Mouse (Mus musculus) heart, embryonic 14.5 days (tissue): ENCODE results near the gene Rtn4rl1. TPM values are rescaled to one million over a fixed set of nuclear protein-coding genes. Genes with fewer than 3 reads are reported as not detected.

Experiments
- ATAC-seq: fragments of 200-750 bp; cut with Nextera tagmentation; 2 replicates; pipeline ENCODE4 v1.8.0; 2017; ENCODE audit warnings: low read depth, moderate TSS enrichment; ENCODE audit not compliant: insufficient number of reproducible peaks, insufficient read depth, low FRiP score
- H3K27ac ChIP-seq, 2 experiments: fragments of 200-500 bp in 1 of 2; fragments of 300-500 bp in 1 of 2; sonication (generic) in 1 of 2; replicated peaks in 1 of 2; 2 replicates each; pipeline ENCODE4 v1.5.1; 2012 to 2014; ENCODE audit warnings: low read depth in 2 of 2, low read length in 2 of 2, control low read depth in 1 of 2, mild to moderate bottlenecking in 1 of 2, mixed read lengths in 1 of 2; ENCODE audit not compliant: control insufficient read depth in 1 of 2, insufficient read depth in 1 of 2
- H3K27me3 ChIP-seq: fragments of 300-500 bp; sonication (generic); 2 replicates; pipeline ENCODE4 v1.6.1; 2014; ENCODE audit warnings: mild to moderate bottlenecking, low read length, control low read depth; ENCODE audit not compliant: control insufficient read depth, insufficient read depth
- H3K36me3 ChIP-seq: fragments of 300-500 bp; sonication (generic); 2 replicates; pipeline ENCODE4 v1.6.1; 2014; ENCODE audit warnings: mild to moderate bottlenecking, control low read depth, low read length, mixed read lengths; ENCODE audit not compliant: control insufficient read depth, insufficient read depth
- H3K4me1 ChIP-seq, 2 experiments: fragments of 200-500 bp in 1 of 2; fragments of 300-500 bp in 1 of 2; sonication (generic) in 1 of 2; 2 replicates each; pipeline ENCODE4 v1.6.1; 2012 to 2014; ENCODE audit warnings: low read length in 2 of 2, control low read depth in 1 of 2, mixed read lengths in 1 of 2; ENCODE audit not compliant: control insufficient read depth in 2 of 2, insufficient read depth in 2 of 2
- H3K4me2 ChIP-seq: fragments of 300-500 bp; sonication (generic); 2 replicates; pipeline ENCODE4 v1.6.1; 2014; ENCODE audit warnings: mild to moderate bottlenecking, low read length
- H3K4me3 ChIP-seq, 2 experiments: fragments of 200-500 bp in 1 of 2; fragments of 300-500 bp in 1 of 2; sonication (generic) in 1 of 2; 2 replicates each; pipeline ENCODE4 v1.5.1; 2012 to 2014; ENCODE audit warnings: low read length in 2 of 2, mild to moderate bottlenecking in 2 of 2, control low read depth in 1 of 2, low read depth in 1 of 2, moderate library complexity in 1 of 2; ENCODE audit not compliant: control insufficient read depth in 1 of 2, insufficient read depth in 1 of 2
- H3K9ac ChIP-seq: fragments of 300-500 bp; sonication (generic); 2 replicates; pipeline ENCODE4 v1.6.1; 2014; ENCODE audit warnings: mild to moderate bottlenecking, low read length
- H3K9me3 ChIP-seq: fragments of 300-500 bp; sonication (generic); 2 replicates; pipeline ENCODE4 v1.6.1; 2016; ENCODE audit warnings: low read length, control low read depth; ENCODE audit not compliant: control insufficient read depth
- WGBS: fragments of 180-500 bp; shearing (Covaris S2); extraction: QIAGEN DNeasy Blood & Tissue Kit; methylation state at CpG from one replicate; pipeline ENCODE4 v1.1.7; 2014; 5-methylcytosine and 5-hydroxymethylcytosine counted together
- polyA plus RNA-seq: library from polyadenylated mRNA; unstranded; fragments of >200 nt; fragmentation: Nextera tagmentation; extraction: Ambion mirVana; gene quantifications from 2 replicates; pipeline ENCODE4 v1.2.1, GENCODE M21; 2014

Rtn4rl1 gene
- polyA plus RNA-seq, 1 experiment from 2014 or later = 17.3 TPM

- WGBS = 31% methylated on average over 10 of the region's 10 CpGs
- Histone ChIP-seq H3K27me3 (0 out of 2 replicates have a peak, but pooled peaks cover 3% of the 10 kb centered on the region), H3K27ac (peak overlapping the region; percentile 87 to 91), H3K36me3 (no peaks in the 10 kb centered on the region), H3K9ac (peak overlapping the region; percentile 28), H3K4me3 (no peak overlapping the region), H3K4me1 (peaks cover 31 to 56% of the 10 kb centered on the region in 2 experiments), H3K9me3 (no peaks in the 10 kb centered on the region), H3K4me2 (peak overlapping the region; percentile 4)
- no peak for ATAC-seq
Observed at GRCm38 (mm10) chr11:75287940-75288339, 94.4 kb downstream of the Rtn4rl1 start.

- Histone ChIP-seq H3K4me2 (peak overlapping the region; percentile 4; the same call in 1 of the 2 replicates), H3K36me3 (no peaks in the 10 kb centered on the region), H3K9ac (peak overlapping the region; percentile 28; the same call in 1 of the 2 replicates), H3K27ac (peak overlapping the region; percentile 86 to 87), H3K27me3 (no peaks in the 10 kb centered on the region), H3K4me3 (no peak overlapping the region), H3K4me1 (peaks cover 36 to 58% of the 10 kb centered on the region in 2 experiments), H3K9me3 (no peaks in the 10 kb centered on the region)
- WGBS = 79% methylated on average over 8 of the region's 8 CpGs
- ATAC-seq = no peak
Observed at GRCm38 (mm10) chr11:75288517-75288916, 94.9 kb downstream of the Rtn4rl1 start.

GRCm38 (mm10) chr11:75289120-75289519 lies 95.5 kb downstream of the Rtn4rl1 start:
- no peaks in the 10 kb centered on the region for H3K27me3 ChIP-seq
- H3K36me3 ChIP-seq = no peaks in the 10 kb centered on the region
- no peak overlapping the region for H3K4me3 ChIP-seq
- peaks cover 40 to 64% of the 10 kb centered on the region in 2 experiments for H3K4me1 ChIP-seq
- H3K27ac ChIP-seq = peak overlapping the region; percentile 86 to 87; a peak in 3 of 4 replicates
- no peak overlapping the region for H3K4me2 ChIP-seq
- 69% methylated on average over 2 of the region's 2 CpGs for WGBS
- H3K9ac ChIP-seq = peak overlapping the region; percentile 19; the same call in 1 of the 2 replicates
- ATAC-seq = no peak
- no peaks in the 10 kb centered on the region for H3K9me3 ChIP-seq

GRCm38 (mm10) chr11:75290566-75291271 lies 97.1 kb downstream of the Rtn4rl1 start:
- H3K9ac ChIP-seq = peak overlapping the region; percentile 58
- H3K4me3 ChIP-seq = no peak overlapping the region
- H3K4me2 ChIP-seq = peak overlapping the region; percentile 48
- no peaks in the 10 kb centered on the region for H3K27me3 ChIP-seq
- no peaks in the 10 kb centered on the region for H3K36me3 ChIP-seq
- H3K27ac ChIP-seq = peak overlapping the region; percentile 51 to 70; a peak in 3 of 4 replicates
- whole genome bisulfite sequencing = 14% methylated on average over 6 of the region's 6 CpGs
- peaks cover 51 to 75% of the 10 kb centered on the region in 2 experiments for H3K4me1 ChIP-seq
- ATAC-seq = no peak
- H3K9me3 ChIP-seq = no peaks in the 10 kb centered on the region

- peak overlapping the region; percentile 48 for H3K4me2 ChIP-seq
- no peak overlapping the region for H3K4me3 ChIP-seq
- H3K9me3 ChIP-seq = no peaks in the 10 kb centered on the region
- H3K4me1 ChIP-seq = peaks cover 51 to 77% of the 10 kb centered on the region in 2 experiments
- no peak for ATAC-seq
- no peaks in the 10 kb centered on the region for H3K27me3 ChIP-seq
- peak overlapping the region; percentile 51 to 70 for H3K27ac ChIP-seq
- 25% methylated on average over 25 of the region's 25 CpGs for WGBS
- H3K9ac ChIP-seq = peak overlapping the region; percentile 58
- H3K36me3 ChIP-seq = no peaks in the 10 kb centered on the region
Observed at GRCm38 (mm10) chr11:75291389-75292215, 98.0 kb downstream of the Rtn4rl1 start.

GRCm38 (mm10) chr11:75292281-75292680 lies 98.7 kb downstream of the Rtn4rl1 start:
- Histone ChIP-seq H3K9me3 (no peaks in the 10 kb centered on the region), H3K4me1 (peaks cover 53 to 77% of the 10 kb centered on the region in 2 experiments), H3K36me3 (no peaks in the 10 kb centered on the region), H3K9ac (no peak overlapping the region), H3K27me3 (no peaks in the 10 kb centered on the region), H3K4me3 (no peak overlapping the region), H3K27ac (no peak overlapping the region), H3K4me2 (no peak overlapping the region)
- ATAC-seq = no peak
- 86% methylated on average over 7 of the region's 7 CpGs for WGBS

GRCm38 (mm10) chr11:75293852-75294361 lies 100.3 kb downstream of the Rtn4rl1 start:
- Histone ChIP-seq H3K9me3 (no peaks in the 10 kb centered on the region), H3K36me3 (no peaks in the 10 kb centered on the region), H3K9ac (peak overlapping the region; percentile 41), H3K27me3 (no peaks in the 10 kb centered on the region), H3K4me1 (peaks cover 47 to 75% of the 10 kb centered on the region in 2 experiments), H3K4me2 (peak overlapping the region; percentile 41; the same call in 1 of the 2 replicates), H3K27ac (peak overlapping the region; percentile 66 to 76), H3K4me3 (no peak overlapping the region)
- ATAC-seq = no peak
- 33% methylated on average over 21 of the region's 21 CpGs for WGBS
